Mouse (Mus musculus) midbrain, postnatal 0 days (tissue): ENCODE results near the gene Spi1. TPM values are rescaled to one million over a fixed set of nuclear protein-coding genes. Genes with fewer than 3 reads are reported as not detected.
A peak's percentile ranks its signal among the peaks of the same experiment; 100 is the strongest.

Experiments used
- ATAC-seq: fragments of 200-750 bp; cut with Nextera tagmentation; 2 replicates; pipeline ENCODE4 v1.8.0; 2017; ENCODE audit warnings: moderate number of reproducible peaks, mild to moderate bottlenecking, moderate TSS enrichment, moderate library complexity; ENCODE audit not compliant: low FRiP score
- DNase-seq: peaks from one replicate; pipeline ENCODE4 v3.0.0-alpha.2; 2015; ENCODE audit warnings: low spot score
- H3K27ac ChIP-seq: fragments of 300-500 bp; sonication (generic); 2 replicates; pipeline ENCODE4 v1.5.1; 2014; ENCODE audit warnings: low read depth, mild to moderate bottlenecking, low read length, mixed read lengths
- H3K27me3 ChIP-seq: fragments of 300-500 bp; sonication (generic); 2 replicates; pipeline ENCODE4 v1.6.1; 2014; ENCODE audit warnings: low read length, control low read depth, mixed read lengths; ENCODE audit not compliant: insufficient read depth
- H3K36me3 ChIP-seq: fragments of 300-500 bp; sonication (generic); 2 replicates; pipeline ENCODE4 v1.6.1; 2014; ENCODE audit warnings: low read length, control low read depth, mixed read lengths; ENCODE audit not compliant: insufficient read depth
- H3K4me1 ChIP-seq: fragments of 300-500 bp; sonication (generic); 2 replicates; pipeline ENCODE4 v1.6.1; 2014; ENCODE audit warnings: mild to moderate bottlenecking, control low read depth, antibody characterized with exemption, low read length, mixed read lengths; ENCODE audit not compliant: insufficient read depth
- H3K4me2 ChIP-seq: fragments of 300-500 bp; sonication (generic); 2 replicates; pipeline ENCODE4 v1.6.1; 2014; ENCODE audit warnings: low read depth, mild to moderate bottlenecking, low read length, mixed read lengths; ENCODE audit not compliant: poor library complexity, severe bottlenecking
- H3K4me3 ChIP-seq: fragments of 300-500 bp; sonication (generic); 2 replicates; pipeline ENCODE4 v1.5.1; 2014; ENCODE audit warnings: low read depth, mild to moderate bottlenecking, low read length, moderate library complexity
- H3K9ac ChIP-seq: fragments of 300-500 bp; sonication (generic); replicated peaks from 2 replicates; pipeline ENCODE4 v1.6.1; 2014; ENCODE audit warnings: mild to moderate bottlenecking, low read length, moderate library complexity, mixed read lengths; ENCODE audit not compliant: poor library complexity, severe bottlenecking
- H3K9me3 ChIP-seq: fragments of 300-500 bp; sonication (generic); 2 replicates; pipeline ENCODE4 v1.6.1; 2016; ENCODE audit warnings: low read length, control low read depth
- CTCF ChIP-seq: IDR thresholded peaks from 2 replicates; pipeline ENCODE4 v1.5.1; 2016; ENCODE audit warnings: antibody characterized with exemption, mild to moderate bottlenecking
- WGBS: fragments of 180-500 bp; shearing (Covaris S2); extraction: QIAGEN DNeasy Blood & Tissue Kit; methylation state at CpG from one replicate; pipeline ENCODE4 v1.1.7; 2014; 5-methylcytosine and 5-hydroxymethylcytosine counted together
- polyA plus RNA-seq: library from polyadenylated mRNA; unstranded; fragments of >200 nt; fragmentation: Nextera tagmentation; extraction: Ambion mirVana; gene quantifications from 2 replicates; pipeline ENCODE4 v1.2.1, GENCODE M21; 2015
- total RNA-seq: library from RNA; depleted of rRNA; stranded (reverse); fragments of >200 nt; gene quantifications from 2 replicates; pipeline ENCODE4 v1.2.3, GENCODE M21; 2014

The Spi1 gene
- total and polyA plus RNA-seq, 2 experiments from 2014 or later: 4.2 to 10.0 TPM

DNA sequence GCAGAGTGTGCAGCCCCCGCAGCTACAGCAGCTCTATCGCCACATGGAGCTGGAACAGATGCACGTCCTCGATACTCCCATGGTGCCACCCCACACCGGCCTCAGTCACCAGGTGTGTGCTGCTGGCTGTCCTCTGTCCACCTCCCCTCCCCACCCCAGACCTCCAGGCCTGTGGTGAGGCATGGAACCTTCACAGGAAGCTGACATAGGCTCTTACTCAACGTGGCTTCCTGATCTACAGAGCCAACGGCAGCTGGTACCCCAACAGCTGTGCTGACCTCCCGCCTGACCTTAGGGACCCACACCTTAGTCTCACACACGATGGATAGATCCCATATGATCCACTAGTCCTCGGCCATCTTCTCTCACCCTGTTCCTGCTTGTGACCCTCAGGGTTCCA is 31.1 kb downstream of the Spi1 start:
- no peak overlapping the region for H3K4me2 ChIP-seq
- ATAC-seq: no peak

DNA sequence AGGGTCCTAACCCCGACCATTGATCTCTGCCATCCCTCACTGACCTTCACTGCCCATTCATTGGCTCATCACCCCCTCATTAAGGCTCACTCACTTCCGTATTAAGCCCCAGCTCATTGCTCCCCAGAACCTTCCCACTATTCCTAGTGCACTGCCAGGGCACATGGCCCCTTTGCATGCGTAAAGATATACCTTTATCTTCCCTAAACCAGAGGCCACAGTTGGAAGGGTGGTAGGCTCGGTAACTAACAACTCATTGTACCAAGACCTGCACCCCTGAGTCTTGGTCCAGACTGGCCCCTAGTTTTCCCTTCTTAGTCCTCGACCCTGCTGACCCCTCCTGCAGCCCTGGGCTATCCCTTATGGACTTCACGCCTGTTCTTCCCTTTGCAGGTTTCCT is 31.7 kb downstream of the Spi1 start:
- Histone ChIP-seq H3K36me3 (no peaks in the 10 kb centered on the region), H3K4me1 (0 out of 2 replicates have a peak, but pooled peaks cover 3% of the 10 kb centered on the region), H3K27ac (no peak overlapping the region), H3K4me3 (no peak overlapping the region), H3K27me3 (no peaks in the 10 kb centered on the region), H3K9me3 (no peaks in the 10 kb centered on the region), H3K4me2 (no peak overlapping the region), H3K9ac (no peak overlapping the region)
- WGBS: 76% methylated on average over 6 of the region's 6 CpGs
- ATAC-seq (no peak), DNase-seq (no peak)
- no peak for TF ChIP-seq CTCF

More for the DNA sequence above, 31.1 kb downstream of the Spi1 start:
- Histone ChIP-seq H3K9ac (no peak overlapping the region), H3K27ac (no peak overlapping the region), H3K27me3 (no peaks in the 10 kb centered on the region), H3K4me3 (no peak overlapping the region), H3K4me1 (0 out of 2 replicates have a peak, but pooled peaks cover 3% of the 10 kb centered on the region), H3K9me3 (no peaks in the 10 kb centered on the region), H3K36me3 (no peaks in the 10 kb centered on the region)
- no peak for TF ChIP-seq CTCF
- DNase-seq: no peak
- 80% methylated on average over 10 of the region's 10 CpGs for WGBS

DNA sequence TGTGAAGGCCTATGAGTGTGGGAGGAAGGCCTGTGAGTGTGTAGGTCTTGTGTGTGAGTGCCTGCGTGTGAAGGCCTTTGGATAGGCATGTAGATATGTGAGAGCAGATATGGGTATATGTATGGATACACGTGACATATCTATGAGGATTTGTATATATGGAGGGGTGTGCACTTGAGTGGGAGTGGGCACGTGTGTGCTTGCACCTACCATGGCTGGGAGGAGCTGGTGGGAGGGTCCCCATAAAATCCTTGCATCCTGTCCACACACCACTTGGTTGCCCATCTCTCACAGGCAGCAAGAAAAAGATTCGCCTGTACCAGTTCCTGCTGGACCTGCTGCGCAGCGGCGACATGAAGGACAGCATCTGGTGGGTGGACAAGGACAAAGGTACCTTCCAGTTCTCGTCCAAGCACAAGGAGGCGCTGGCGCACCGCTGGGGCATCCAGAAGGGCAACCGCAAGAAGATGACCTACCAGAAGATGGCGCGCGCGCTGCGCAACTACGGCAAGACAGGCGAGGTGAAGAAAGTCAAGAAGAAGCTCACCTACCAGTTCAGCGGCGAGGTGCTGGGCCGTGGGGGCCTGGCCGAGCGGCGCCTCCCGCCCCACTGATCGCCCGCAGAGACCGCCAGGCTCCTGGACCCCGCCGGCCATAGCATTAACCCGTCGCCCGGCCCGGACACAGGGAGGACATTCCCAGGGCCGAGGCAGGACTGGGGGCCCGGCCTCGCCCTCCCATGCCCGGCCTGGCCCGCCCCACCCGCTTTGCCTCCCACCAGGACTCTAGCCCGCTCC is 32.8 kb downstream of the Spi1 start:
- no peaks in the 10 kb centered on the region for H3K9me3 ChIP-seq
- H3K9ac ChIP-seq: no peak overlapping the region
- no peaks in the 10 kb centered on the region for H3K36me3 ChIP-seq
- H3K27ac ChIP-seq: no peak overlapping the region
- peak overlapping the region; percentile 23; the same call in 1 of the 2 replicates for H3K4me3 ChIP-seq
- peak; percentile 84 for TF ChIP-seq CTCF
- ATAC-seq: peak; percentile 54
- WGBS: 8% methylated on average over 35 of the region's 42 CpGs
- no peaks in the 10 kb centered on the region for H3K27me3 ChIP-seq
- 0 out of 2 replicates have a peak, but pooled peaks cover 3% of the 10 kb centered on the region for H3K4me1 ChIP-seq
- DNase-seq: peak; percentile 78
- H3K4me2 ChIP-seq: peak overlapping the region; percentile 47

DNA sequence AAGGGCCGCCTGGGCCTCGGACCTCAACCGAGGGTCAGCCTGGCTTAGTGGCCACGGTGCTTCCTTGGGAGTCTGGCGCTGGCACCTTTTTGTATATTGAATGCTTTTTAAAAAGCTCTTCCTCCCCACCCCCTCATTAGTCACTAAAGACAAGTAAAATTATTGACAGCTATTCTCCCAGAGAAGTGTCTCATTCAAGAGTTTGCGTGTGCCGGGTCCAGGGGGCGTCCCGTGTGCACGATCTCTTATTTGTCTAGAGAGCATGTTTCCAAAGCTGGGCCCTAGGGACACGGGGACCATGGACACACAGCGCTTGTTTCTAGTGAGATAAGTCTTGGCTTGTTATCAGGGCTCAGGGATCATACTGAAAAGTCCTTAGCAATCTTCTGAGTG is 33.4 kb downstream of the Spi1 start:
- no peak for ATAC-seq
- Histone ChIP-seq H3K27ac (no peak overlapping the region), H3K4me3 (peak overlapping the region; percentile 23; the same call in 1 of the 2 replicates), H3K9ac (no peak overlapping the region), H3K36me3 (no peaks in the 10 kb centered on the region), H3K4me1 (0 out of 2 replicates have a peak, but pooled peaks cover 3% of the 10 kb centered on the region), H3K9me3 (no peaks in the 10 kb centered on the region), H3K4me2 (peak overlapping the region; percentile 47), H3K27me3 (no peaks in the 10 kb centered on the region)
- no peak for DNase-seq
- 41% methylated on average over 12 of the region's 12 CpGs for WGBS
- no peak for TF ChIP-seq CTCF

DNA sequence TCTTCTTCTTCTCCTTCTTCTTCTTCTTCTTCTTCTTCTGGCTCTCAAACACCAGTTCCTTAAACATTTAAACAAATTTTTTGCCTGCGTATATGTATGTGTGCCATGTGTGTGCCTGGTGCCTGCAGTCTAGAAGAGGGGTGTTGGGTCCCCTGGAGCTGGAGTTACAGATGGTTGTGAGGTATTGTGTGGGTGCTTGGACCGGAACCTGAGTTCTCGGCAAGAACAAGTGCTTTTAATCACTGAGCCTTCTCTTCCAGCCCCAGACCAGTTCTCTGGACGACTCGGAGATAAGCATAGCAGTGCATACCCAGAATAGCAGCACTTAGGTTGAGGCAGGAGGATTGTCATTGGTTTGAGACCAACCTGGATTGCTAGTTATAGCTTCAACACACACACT is 34.7 kb downstream of the Spi1 start:
- 77% methylated on average over 5 of the region's 5 CpGs for WGBS
- Histone ChIP-seq H3K27me3 (no peaks in the 10 kb centered on the region), H3K36me3 (no peaks in the 10 kb centered on the region), H3K9me3 (no peaks in the 10 kb centered on the region), H3K4me1 (0 out of 2 replicates have a peak, but pooled peaks cover 3% of the 10 kb centered on the region), H3K27ac (no peak overlapping the region), H3K4me2 (no peak overlapping the region), H3K9ac (no peak overlapping the region), H3K4me3 (no peak overlapping the region)
- no peak for TF ChIP-seq CTCF
- DNase-seq (no peak), ATAC-seq (no peak)

DNA sequence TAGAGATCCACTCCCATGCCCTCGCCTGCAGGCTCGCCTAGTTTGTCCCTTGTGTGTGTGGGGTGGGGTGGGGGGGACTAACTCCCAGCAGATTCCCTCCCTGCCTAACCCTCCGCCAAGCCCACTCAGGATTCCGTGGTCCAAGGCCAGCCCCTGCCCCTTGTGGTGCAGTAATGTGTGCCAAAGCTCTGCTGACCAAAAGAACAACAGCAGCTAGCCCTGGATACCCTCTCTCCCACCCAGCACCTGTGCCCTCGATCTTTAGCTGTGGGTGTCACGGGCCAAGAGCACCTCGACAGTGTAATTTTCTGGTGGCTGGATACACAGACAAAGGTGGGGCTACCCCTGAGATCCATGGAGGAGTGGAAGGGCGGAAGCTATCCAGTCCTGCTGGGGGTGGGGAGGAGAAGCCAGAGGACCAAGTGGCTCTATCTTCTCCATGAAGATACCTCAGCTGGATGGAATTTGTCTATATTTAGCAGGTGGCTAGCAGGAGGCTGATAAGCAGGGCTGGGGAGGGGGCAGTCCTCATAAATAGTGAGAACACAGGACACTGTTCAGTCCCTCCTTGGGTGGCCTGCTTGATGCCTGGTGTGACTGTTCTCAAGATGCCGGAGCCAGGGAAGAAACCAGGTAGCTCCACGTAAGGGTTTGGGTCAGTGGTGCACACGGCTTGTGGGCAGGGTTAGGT is 35.5 kb downstream of the Spi1 start, which contains the start of gene Mybpc3:
Gene Mybpc3 (plus strand): TSS at position 560 of the 691 bp plus-strand sequence.
- Histone ChIP-seq H3K27ac (no peak within 1 kb of the TSS), H3K9ac (no peak within 1 kb of the TSS), H3K4me1 (0 out of 2 replicates have a peak, but pooled peaks cover 3% of the 10 kb centered on the region), H3K27me3 (no peaks in the 10 kb centered on the region), H3K36me3 (no peaks in the 10 kb centered on the region), H3K4me2 (no peak within 1 kb of the TSS), H3K4me3 (no peak within 1 kb of the TSS), H3K9me3 (no peaks in the 10 kb centered on the region)
- WGBS: 78% methylated on average over 11 of the region's 11 CpGs
- no peak for DNase-seq
- ATAC-seq: no peak
- TF ChIP-seq CTCF: no peak
